Mouse (Mus musculus) kidney, postnatal 4 days (tissue): Measurements from ENCODE around the gene Defa35.
"Not testable (repeated sequence)": the region's sequence is repeated elsewhere in the genome, so short reads cannot be mapped to it uniquely, and the experiment has no call there.

Source experiments
- DNase-seq, 2 experiments: peaks; one replicate each; pipeline ENCODE4 v3.0.0; 2021; ENCODE audit warnings: mixed read lengths in 2 of 2

The Defa35 gene

DNA sequence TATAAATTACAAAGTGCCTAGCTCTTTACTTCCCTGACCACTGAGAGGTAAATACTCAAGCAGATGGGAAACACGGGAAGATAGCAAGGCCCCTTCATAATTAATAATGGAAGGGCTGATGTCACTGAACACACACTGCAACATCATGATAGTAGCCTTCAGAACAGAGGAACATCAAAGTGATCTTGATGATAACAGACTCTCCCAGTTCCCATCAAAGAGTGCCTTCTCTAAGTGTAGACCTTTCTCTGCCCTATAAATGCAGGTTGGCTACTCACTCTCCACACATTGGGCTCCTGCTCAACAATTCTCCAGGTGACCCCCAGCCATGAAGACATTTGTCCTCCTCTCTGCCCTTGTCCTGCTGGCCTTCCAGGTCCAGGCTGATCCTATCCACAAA is at the start of gene Defa35:
Defa35 (plus strand) TSS at position 301 of the 400 bp plus-strand sequence.
- DNase-seq = not testable (repeated sequence)

DNA sequence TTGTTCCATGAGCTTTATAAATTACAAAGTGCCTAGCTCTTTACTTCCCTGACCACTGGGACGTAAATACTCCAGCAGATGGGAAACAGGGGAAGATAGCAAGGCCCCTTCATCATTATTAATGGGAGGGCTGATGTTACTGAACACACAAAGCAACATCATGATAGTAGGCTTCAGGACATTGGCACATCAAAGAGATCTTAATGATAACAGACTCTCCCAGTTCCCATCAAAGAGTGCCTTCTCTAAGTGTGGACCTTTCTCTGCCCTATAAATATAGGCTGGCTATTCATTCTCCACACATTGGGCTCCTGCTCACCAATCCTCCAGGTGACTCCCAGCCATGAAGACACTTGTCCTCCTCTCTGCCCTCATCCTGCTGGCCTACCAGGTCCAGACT is 39.6 kb upstream of the Defa35 start, which contains the start of gene Defa21:
Defa21 (plus strand) TSS at position 301 of the 400 bp plus-strand sequence.
- not testable (repeated sequence) for DNase-seq

DNA sequence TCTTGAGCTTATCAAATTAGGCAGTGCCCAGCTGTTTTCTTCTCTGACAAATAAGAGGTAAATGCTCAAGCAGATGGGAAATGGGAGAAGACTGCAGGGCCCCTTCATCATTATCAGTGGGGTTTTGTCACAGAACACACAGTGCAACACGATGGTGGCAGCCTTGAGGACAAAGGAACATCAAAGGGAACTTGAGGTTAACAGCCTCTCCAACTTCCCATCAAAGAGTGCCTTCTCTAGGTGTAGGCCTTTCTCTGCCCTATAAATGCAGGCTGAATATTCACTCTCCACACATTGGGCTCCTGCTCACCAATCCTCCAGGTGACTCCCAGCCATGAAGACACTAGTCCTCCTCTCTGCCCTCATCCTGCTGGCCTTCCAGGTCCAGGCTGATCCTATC is 10.1 kb upstream of the Defa35 start, which contains the start of gene Defa23:
Defa23 (plus strand) TSS at position 301 of the 400 bp plus-strand sequence.
- not testable (repeated sequence) for DNase-seq

DNA sequence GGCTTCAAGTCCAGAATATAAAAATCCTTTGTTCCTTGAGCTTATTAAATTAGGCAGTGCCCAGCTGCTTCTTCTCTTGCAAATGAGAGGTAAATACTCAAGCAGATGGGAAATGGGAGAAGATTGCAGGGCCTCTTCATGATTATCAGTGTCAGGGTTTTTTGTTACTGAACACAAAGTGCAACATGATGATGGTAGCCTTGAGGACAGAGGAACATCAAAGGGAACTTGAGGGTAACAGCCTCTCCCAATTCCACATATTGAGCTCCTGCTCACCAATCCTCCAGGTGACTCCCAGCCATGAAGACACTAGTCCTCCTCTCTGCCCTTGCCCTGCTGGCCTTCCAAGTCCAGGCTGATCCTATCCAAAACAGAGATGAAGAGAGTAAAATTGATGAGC is 19.3 kb downstream of the Defa35 start, which contains the start of gene Defa25:
Defa25 (plus strand) TSS at position 301 of the 400 bp plus-strand sequence.
- DNase-seq = not testable (repeated sequence)

DNA sequence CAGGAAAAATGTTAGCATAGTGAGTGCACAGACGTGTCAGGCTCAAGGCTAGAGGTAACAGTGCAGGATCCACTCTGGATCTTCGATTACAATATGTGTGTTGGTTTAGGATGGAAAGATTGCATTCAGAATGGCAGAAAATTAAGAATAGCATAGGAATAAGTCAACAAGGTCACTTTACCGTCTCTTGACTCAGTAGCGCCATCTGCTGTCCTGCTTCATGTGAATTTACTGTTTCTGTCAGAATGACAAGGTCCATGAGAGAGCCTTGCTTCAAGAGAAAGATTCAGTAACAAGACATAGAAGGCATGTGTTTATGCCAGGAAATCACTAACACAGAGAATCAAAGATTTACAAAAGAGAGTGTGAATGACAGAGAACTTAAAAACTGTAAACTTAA is 28.3 kb downstream of the Defa35 start:
- DNase-seq = peak; percentile 6 to 10

DNA sequence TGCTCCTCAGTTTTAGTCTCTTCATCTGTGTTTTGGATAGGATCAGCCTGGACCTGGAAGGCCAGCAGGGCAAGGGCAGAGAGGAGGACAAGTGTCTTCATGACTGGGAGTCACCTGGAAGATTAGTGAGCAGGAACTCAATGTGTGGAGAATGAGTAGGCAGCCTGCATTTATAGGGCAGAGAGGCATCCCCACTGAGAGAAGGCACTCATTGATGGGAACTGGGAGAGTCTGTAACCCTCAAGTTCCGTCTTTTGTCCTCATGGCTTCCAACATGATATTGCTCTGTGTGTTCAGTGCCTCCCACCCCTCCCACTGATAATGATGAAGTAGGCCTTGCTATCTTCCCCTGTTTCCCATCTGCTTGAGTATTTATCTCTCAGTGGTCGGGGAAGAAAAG is 31.1 kb downstream of the Defa35 start, which contains the start of gene Gm14851:
Gm14851 (minus strand) TSS at position 101 of the 400 bp plus-strand sequence.
- DNase-seq = not testable (repeated sequence)
